Mouse (Mus musculus) T-helper 1 cell (primary cell): ENCODE measurements around the gene Iqcn.

Source experiments
- in situ Hi-C: fragments of 300-600 bp; cut with MboI, MseI; formaldehyde crosslinking; loops from one replicate; pipeline ENCODE4 v1.15.1; 2025; ENCODE audit warnings: high pct_unique_total_duplicates

The Iqcn gene

GRCm38 (mm10) chr8:70678679-70679078 is 24.6 kb upstream of the Iqcn start:
- in situ Hi-C loops: no loop called here

- in situ Hi-C loops: no loop called here
These were observed 23.9 kb upstream of the Iqcn start for GRCm38 (mm10) chr8:70679404-70679803.

- in situ Hi-C loops: no loop called here
These were observed 23.2 kb upstream of the Iqcn start for GRCm38 (mm10) chr8:70680039-70680438.

- in situ Hi-C loops: no loop called here
These were observed 21.8 kb upstream of the Iqcn start for GRCm38 (mm10) chr8:70681410-70681809.

GRCm38 (mm10) chr8:70682193-70682592 is 21.1 kb upstream of the Iqcn start:
- in situ Hi-C loops: no loop called here

GRCm38 (mm10) chr8:70682692-70683091 is 20.6 kb upstream of the Iqcn start:
- in situ Hi-C loops: no loop called here

GRCm38 (mm10) chr8:70684291-70684690 is 19.0 kb upstream of the Iqcn start:
- in situ Hi-C loops: no loop called here

- in situ Hi-C loops: no loop called here
These were observed 15.7 kb upstream of the Iqcn start for GRCm38 (mm10) chr8:70687576-70687975.

- in situ Hi-C loops: no loop called here
These were observed 15.1 kb upstream of the Iqcn start for GRCm38 (mm10) chr8:70688136-70688535.

- in situ Hi-C loops: no loop called here
These were observed 13.3 kb upstream of the Iqcn start for GRCm38 (mm10) chr8:70689892-70690390.

GRCm38 (mm10) chr8:70691230-70691629 is 12.0 kb upstream of the Iqcn start:
- in situ Hi-C loops: no loop called here

GRCm38 (mm10) chr8:70691727-70692231 is 11.5 kb upstream of the Iqcn start:
- in situ Hi-C loops: no loop called here

GRCm38 (mm10) chr8:70693636-70694035 is 9.6 kb upstream of the Iqcn start:
- in situ Hi-C loops: no loop called here

GRCm38 (mm10) chr8:70695318-70696018 is 7.8 kb upstream of the Iqcn start:
- in situ Hi-C loops: no loop called here

GRCm38 (mm10) chr8:70696019-70696885 is 7.0 kb upstream of the Iqcn start:
- in situ Hi-C loops: no loop called here

GRCm38 (mm10) chr8:70696946-70697345 is 6.3 kb upstream of the Iqcn start:
- in situ Hi-C loops: no loop called here

GRCm38 (mm10) chr8:70697366-70698250 is 5.6 kb upstream of the Iqcn start:
- in situ Hi-C loops: no loop called here

- in situ Hi-C loops: no loop called here
These were observed 4.7 kb upstream of the Iqcn start, which contains the start of gene Jund for GRCm38 (mm10) chr8:70698310-70699109. Gene Jund, plus strand, starts transcription at chr8:70698949.

- in situ Hi-C loops: no loop called here
These were observed 4.0 kb upstream of the Iqcn start for GRCm38 (mm10) chr8:70699116-70699833.
